8 mouse cellular contexts compared by ENCODE assay signal in genomic region chr3:95957359-95958148, GRCm38 (mm10). TPM values are rescaled to one million over a fixed set of nuclear protein-coding genes. Genes with fewer than 3 reads are reported as not detected.
DNase-seq lines count a peak whose midpoint lies in the region; ATAC-seq and TF ChIP-seq lines count a peak whose summit lies in the region.

No protein-coding gene starts in this region.

- H3K4me3 ChIP-seq in embryonic facial prominence, embryonic 12.5 days: no peak overlapping the region
- H3K4me3 ChIP-seq in embryonic facial prominence, embryonic 10.5 days: no peak overlapping the region
- H3K4me3 ChIP-seq in midbrain, postnatal 0 days (ENCODE audit: low read depth, low read length): no peak overlapping the region
- H3K4me3 ChIP-seq in midbrain, embryonic 15.5 days: no peak overlapping the region
- H3K4me3 ChIP-seq in stomach, postnatal 0 days (ENCODE audit: low read depth, low read length): no peak overlapping the region

- DNase-seq in embryonic facial prominence, embryonic 10.5 days (ENCODE audit: low spot score): no peak
- DNase-seq in midbrain, postnatal 0 days (ENCODE audit: low spot score): peak; percentile 53
- DNase-seq in layer of hippocampus, adult 8-10 months (ENCODE audit: low spot score in 2 of 2): peak; percentile 36 to 37
- DNase-seq in stomach, postnatal 0 days (ENCODE audit: low spot score): no peak
- DNase-seq in cerebellum, adult 9-10 months: no peak
- no peak for DNase-seq in c-Kit-positive CD71-positive TER-119-positive erythroid progenitor cells, embryonic 14.5 days (ENCODE audit: low spot score)

- TF ChIP-seq EP300 in stomach, postnatal 0 days (optimal IDR thresholded peaks at IDR 0.05): no peak

- no peak overlapping the region for H3K9ac ChIP-seq in embryonic facial prominence, embryonic 12.5 days
- no peak overlapping the region for H3K9ac ChIP-seq in midbrain, postnatal 0 days (replicated peaks; ENCODE audit: low read length, poor library complexity, severe bottlenecking)
- H3K9ac ChIP-seq in midbrain, embryonic 15.5 days: no peak overlapping the region
- no peak overlapping the region for H3K9ac ChIP-seq in stomach, postnatal 0 days (ENCODE audit: low read length)

- no peaks in the 10 kb centered on the region for H3K36me3 ChIP-seq in embryonic facial prominence, embryonic 12.5 days
- no peaks in the 10 kb centered on the region for H3K36me3 ChIP-seq in embryonic facial prominence, embryonic 10.5 days (replicated peaks)
- no peaks in the 10 kb centered on the region for H3K36me3 ChIP-seq in midbrain, postnatal 0 days (ENCODE audit: insufficient read depth, low read length)
- no peaks in the 10 kb centered on the region for H3K36me3 ChIP-seq in midbrain, embryonic 15.5 days (replicated peaks)
- H3K36me3 ChIP-seq in stomach, postnatal 0 days (ENCODE audit: control insufficient read depth, insufficient read depth, low read length): no peaks in the 10 kb centered on the region

- no peak for TF ChIP-seq CTCF in midbrain, postnatal 0 days (IDR thresholded peaks at IDR 0.05)
- TF ChIP-seq CTCF in stomach, postnatal 0 days (IDR thresholded peaks at IDR 0.05; ENCODE audit: low read depth): no peak

- WGBS in embryonic facial prominence, embryonic 12.5 days: 68% methylated on average over 8 of the region's 8 CpGs
- WGBS in embryonic facial prominence, embryonic 10.5 days: 78% methylated on average over 8 of the region's 8 CpGs
- 62% methylated on average over 8 of the region's 8 CpGs for WGBS in midbrain, postnatal 0 days
- whole genome bisulfite sequencing in midbrain, embryonic 15.5 days: 64% methylated on average over 8 of the region's 8 CpGs
- 48% methylated on average over 8 of the region's 8 CpGs for WGBS in stomach, postnatal 0 days

- ATAC-seq in embryonic facial prominence, embryonic 12.5 days (ENCODE audit: insufficient number of reproducible peaks, insufficient read depth, low FRiP score, low TSS enrichment): no peak
- no peak for ATAC-seq in midbrain, postnatal 0 days (ENCODE audit: low FRiP score)
- ATAC-seq in midbrain, embryonic 15.5 days (replicated peaks): no peak
- peak; percentile 49; the same call in 1 of the 2 replicates for ATAC-seq in stomach, postnatal 0 days (ENCODE audit: low FRiP score, low TSS enrichment)

- H3K4me1 ChIP-seq in embryonic facial prominence, embryonic 12.5 days: no peaks in the 10 kb centered on the region
- peaks cover 3% of the 10 kb centered on the region; the same call in 1 of the 2 replicates for H3K4me1 ChIP-seq in embryonic facial prominence, embryonic 10.5 days
- no peaks in the 10 kb centered on the region for H3K4me1 ChIP-seq in midbrain, postnatal 0 days (ENCODE audit: insufficient read depth, low read length)
- no peaks in the 10 kb centered on the region for H3K4me1 ChIP-seq in midbrain, embryonic 15.5 days
- no peaks in the 10 kb centered on the region for H3K4me1 ChIP-seq in stomach, postnatal 0 days (replicated peaks; ENCODE audit: control insufficient read depth, insufficient read depth)

- no peak overlapping the region for H3K4me2 ChIP-seq in embryonic facial prominence, embryonic 12.5 days (replicated peaks)
- no peak overlapping the region for H3K4me2 ChIP-seq in midbrain, postnatal 0 days (ENCODE audit: low read depth, low read length, poor library complexity, severe bottlenecking)
- no peak overlapping the region for H3K4me2 ChIP-seq in midbrain, embryonic 15.5 days
- no peak overlapping the region for H3K4me2 ChIP-seq in stomach, postnatal 0 days (replicated peaks; ENCODE audit: low read depth)

- H3K27ac ChIP-seq in embryonic facial prominence, embryonic 12.5 days: peak overlapping the region; percentile 23; the same call in 1 of the 2 replicates
- H3K27ac ChIP-seq in embryonic facial prominence, embryonic 10.5 days (replicated peaks): no peak overlapping the region
- no peak overlapping the region for H3K27ac ChIP-seq in midbrain, postnatal 0 days (ENCODE audit: low read depth, low read length)
- no peak overlapping the region for H3K27ac ChIP-seq in midbrain, embryonic 15.5 days
- H3K27ac ChIP-seq in stomach, postnatal 0 days (replicated peaks): 0 out of 2 replicates have a peak overlapping the region, but pooled peaks have one; percentile 35

- no peaks in the 10 kb centered on the region for H3K27me3 ChIP-seq in embryonic facial prominence, embryonic 12.5 days
- H3K27me3 ChIP-seq in embryonic facial prominence, embryonic 10.5 days (replicated peaks; ENCODE audit: low read depth, poor library complexity, severe bottlenecking): no peaks in the 10 kb centered on the region
- no peaks in the 10 kb centered on the region for H3K27me3 ChIP-seq in midbrain, postnatal 0 days (ENCODE audit: insufficient read depth, low read length)
- H3K27me3 ChIP-seq in midbrain, embryonic 15.5 days (replicated peaks): no peaks in the 10 kb centered on the region
- H3K27me3 ChIP-seq in stomach, postnatal 0 days (ENCODE audit: control insufficient read depth, insufficient read depth, low read length): no peaks in the 10 kb centered on the region

- H3K9me3 ChIP-seq in embryonic facial prominence, embryonic 12.5 days: no peaks in the 10 kb centered on the region
- no peaks in the 10 kb centered on the region; the same call in 1 of the 2 replicates for H3K9me3 ChIP-seq in embryonic facial prominence, embryonic 10.5 days
- no peaks in the 10 kb centered on the region for H3K9me3 ChIP-seq in midbrain, postnatal 0 days (ENCODE audit: low read length)
- H3K9me3 ChIP-seq in midbrain, embryonic 15.5 days: no peaks in the 10 kb centered on the region
- H3K9me3 ChIP-seq in stomach, postnatal 0 days (ENCODE audit: control insufficient read depth, low read length): no peaks in the 10 kb centered on the region

RNA-seq across cellular contexts. Expression of gene Anp32e, which starts 28.5 kb away (rescaled TPM):
- 241 and 287 TPM in 2 replicates for polyA plus RNA-seq in embryonic facial prominence, embryonic 12.5 days (2016; fragmentation: Nextera tagmentation; extraction: Ambion mirVana)
- 369 and 371 TPM in 2 replicates for polyA plus RNA-seq in embryonic facial prominence, embryonic 10.5 days (2016; fragmentation: Nextera tagmentation; extraction: Ambion mirVana)
- 24.7 and 27.5 TPM in 2 replicates for total RNA-seq in midbrain, postnatal 0 days (2014; rRNA removed)
- polyA plus RNA-seq in midbrain, postnatal 0 days (2015; fragmentation: Nextera tagmentation; extraction: Ambion mirVana): 70.9 and 86.9 TPM in 2 replicates
- 116 and 123 TPM in 2 replicates for polyA plus RNA-seq in midbrain, embryonic 15.5 days (2015; fragmentation: Nextera tagmentation; extraction: Ambion mirVana)
- 10 to 100 TPM; 68.6 to 95.5 (median 95.0) TPM for total RNA-seq in layer of hippocampus, adult 8-10 months (2022)
- 60.4 and 67.2 TPM in 2 replicates for polyA plus RNA-seq in stomach, postnatal 0 days (2015; fragmentation: Nextera tagmentation; extraction: Ambion mirVana)

RNA-seq across cellular contexts. Expression of gene Plekho1, which starts 38.2 kb away (rescaled TPM):
- polyA plus RNA-seq in embryonic facial prominence, embryonic 12.5 days (2016; fragmentation: Nextera tagmentation; extraction: Ambion mirVana): 71.9 and 85.9 TPM in 2 replicates
- polyA plus RNA-seq in embryonic facial prominence, embryonic 10.5 days (2016; fragmentation: Nextera tagmentation; extraction: Ambion mirVana): 73.2 and 78.5 TPM in 2 replicates
- 52.5 and 62.7 TPM in 2 replicates for total RNA-seq in midbrain, postnatal 0 days (2014; rRNA removed)
- polyA plus RNA-seq in midbrain, postnatal 0 days (2015; fragmentation: Nextera tagmentation; extraction: Ambion mirVana): 37.3 and 41.2 TPM in 2 replicates
- polyA plus RNA-seq in midbrain, embryonic 15.5 days (2015; fragmentation: Nextera tagmentation; extraction: Ambion mirVana): 59.3 and 63.1 TPM in 2 replicates
- total RNA-seq in layer of hippocampus, adult 8-10 months (2022): 10 to 100 TPM; 42.0 to 70.1 (median 52.4) TPM
- polyA plus RNA-seq in stomach, postnatal 0 days (2015; fragmentation: Nextera tagmentation; extraction: Ambion mirVana): 26.1 and 30.6 TPM in 2 replicates

RNA-seq across cellular contexts. Expression of gene Car14, which starts 53.1 kb away (rescaled TPM):
- polyA plus RNA-seq in embryonic facial prominence, embryonic 12.5 days (2016; fragmentation: Nextera tagmentation; extraction: Ambion mirVana): 30.1 and 36.4 TPM in 2 replicates
- polyA plus RNA-seq in embryonic facial prominence, embryonic 10.5 days (2016; fragmentation: Nextera tagmentation; extraction: Ambion mirVana): 120 and 133 TPM in 2 replicates
- total RNA-seq in midbrain, postnatal 0 days (2014; rRNA removed): 5.1 and 8.0 TPM in 2 replicates
- polyA plus RNA-seq in midbrain, postnatal 0 days (2015; fragmentation: Nextera tagmentation; extraction: Ambion mirVana): 6.8 and 7.5 TPM in 2 replicates
- polyA plus RNA-seq in midbrain, embryonic 15.5 days (2015; fragmentation: Nextera tagmentation; extraction: Ambion mirVana): 10.6 and 11.1 TPM in 2 replicates
- total RNA-seq in layer of hippocampus, adult 8-10 months (2022): 10 to 100 TPM in 3 of 4 experiments, 1 to 10 TPM in 1; 9.8 to 14.4 (median 11.1) TPM
- polyA plus RNA-seq in stomach, postnatal 0 days (2015; fragmentation: Nextera tagmentation; extraction: Ambion mirVana): 0.68 and 1.1 TPM in 2 replicates

Comparison
In these comparisons a context has a peak if more than half of its experiments do, and no peak if none do; other contexts are left out.
1. H3K27ac ChIP-seq: peak in embryonic facial prominence, embryonic 12.5 days (single experiment) and stomach, postnatal 0 days (single experiment); none in embryonic facial prominence, embryonic 10.5 days (single experiment), midbrain, postnatal 0 days (single experiment) and midbrain, embryonic 15.5 days (single experiment).
2. DNase-seq: peak in midbrain, postnatal 0 days (single experiment) and layer of hippocampus, adult 8-10 months (2 of 2); none in embryonic facial prominence, embryonic 10.5 days (single experiment), stomach, postnatal 0 days (single experiment), cerebellum, adult 9-10 months (single experiment) and c-Kit-positive CD71-positive TER-119-positive erythroid progenitor cells, embryonic 14.5 days (single experiment).